Mouse (Mus musculus) CH12F3 (cell line): ENCODE data around the gene Sprr4.
"Not testable (repeated sequence)": the region's sequence is repeated elsewhere in the genome, so short reads cannot be mapped to it uniquely, and the experiment has no call there.

ENCODE experiments used
- in situ Hi-C: fragments of 300-500 bp; cut with MboI; formaldehyde crosslinking; loops from 2 replicates; pipeline ENCODE4 v1.14.3; 2020; ENCODE audit warnings: low sequenced_read_pairs

The Sprr4 gene

GRCm38 (mm10) chr3:92500393-92500792, at the start of gene Sprr4:
TSS of gene Sprr4 (minus strand) at chr3:92500493.
- in situ Hi-C loops = no loop called here

- in situ Hi-C loops = no loop called here
Measured at GRCm38 (mm10) chr3:92534411-92534810, 34.1 kb upstream of the Sprr4 start, which contains the start of gene 2310046K23Rik. TSS of gene 2310046K23Rik (minus strand) at chr3:92534511.

GRCm38 (mm10) chr3:92512325-92512724, 12.0 kb upstream of the Sprr4 start:
- in situ Hi-C loops = no loop called here

- in situ Hi-C loops = no loop called here
Measured at GRCm38 (mm10) chr3:92510786-92511185, 10.5 kb upstream of the Sprr4 start.

GRCm38 (mm10) chr3:92508185-92508584, 7.9 kb upstream of the Sprr4 start:
- in situ Hi-C loops = no loop called here

- in situ Hi-C loops = no loop called here
Measured at GRCm38 (mm10) chr3:92503528-92503927, 3.2 kb upstream of the Sprr4 start.

- in situ Hi-C loops = not testable (repeated sequence)
Measured at GRCm38 (mm10) chr3:92490262-92490661, 10.0 kb downstream of the Sprr4 start.

- in situ Hi-C loops = no loop called here
Measured at GRCm38 (mm10) chr3:92486307-92486706, 14.0 kb downstream of the Sprr4 start.

- in situ Hi-C loops = no loop called here
Measured at GRCm38 (mm10) chr3:92485863-92486262, 14.4 kb downstream of the Sprr4 start, which contains the start of gene Sprr1a. TSS of gene Sprr1a (minus strand) at chr3:92485895.

GRCm38 (mm10) chr3:92481249-92481648, 19.0 kb downstream of the Sprr4 start:
- in situ Hi-C loops = not testable (repeated sequence)

- in situ Hi-C loops = no loop called here
Measured at GRCm38 (mm10) chr3:92470111-92470510, 30.2 kb downstream of the Sprr4 start.

GRCm38 (mm10) chr3:92467424-92467823, 32.9 kb downstream of the Sprr4 start:
- in situ Hi-C loops = no loop called here

GRCm38 (mm10) chr3:92466576-92466975, 33.7 kb downstream of the Sprr4 start:
- in situ Hi-C loops = no loop called here

GRCm38 (mm10) chr3:92458620-92459019, 41.7 kb downstream of the Sprr4 start, which contains the start of gene Sprr3:
TSS of gene Sprr3 (minus strand) at chr3:92458720.
- in situ Hi-C loops = no loop called here

- in situ Hi-C loops = no loop called here
Measured at GRCm38 (mm10) chr3:92455151-92455550, 45.1 kb downstream of the Sprr4 start.
